In the genomic region with DNA sequence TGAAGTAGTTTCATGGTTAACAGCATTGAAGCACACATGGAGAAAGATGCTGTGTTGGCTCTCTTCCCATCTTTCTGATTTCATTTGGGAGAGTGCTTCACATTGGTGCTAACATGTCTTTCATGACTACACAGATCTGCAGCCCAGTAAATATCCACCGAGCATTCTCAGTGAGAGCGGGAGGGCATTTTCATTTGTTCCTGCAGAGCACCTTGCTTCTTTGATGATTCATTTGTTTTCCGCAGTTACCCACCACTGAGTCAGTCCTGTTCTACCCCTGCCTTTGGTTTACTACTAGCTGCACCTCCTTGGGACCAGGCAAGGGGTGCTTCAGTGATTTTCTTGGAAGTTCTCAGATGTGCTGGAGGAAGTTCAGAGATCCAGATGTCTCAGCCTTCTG, we compare ENCODE assay signal across 23 mouse cellular contexts. TPM values are rescaled to one million over a fixed set of nuclear protein-coding genes. Genes with fewer than 3 reads are reported as not detected.
DNase-seq lines count a peak whose midpoint lies in the region; ATAC-seq and TF ChIP-seq lines count a peak whose summit lies in the region.
"Had no signal": no experiment of that assay in that cellular context is flagged by ENCODE, and none has a peak within 500 bp of the region (broad histone marks: within the 10 kb centered on the region; RNA-seq: fewer than 3 reads in every experiment).

No protein-coding gene starts in this region.

- no peak for ATAC-seq in forebrain, postnatal 0 days
- ATAC-seq in forebrain, embryonic 13.5 days = no peak
- ATAC-seq in CD4-positive, CD25-positive, alpha-beta regulatory T cell, adult 4 months = peak; percentile 56
- ATAC-seq: forebrain, embryonic 15.5 days; hindbrain, postnatal 0 days; intestine, embryonic 15.5 days had no signal

- H3K4me1 ChIP-seq in forebrain, postnatal 0 days (ENCODE audit: insufficient read depth) = no peaks in the 10 kb centered on the region
- no peaks in the 10 kb centered on the region for H3K4me1 ChIP-seq in forebrain, embryonic 13.5 days
- H3K4me1 ChIP-seq in cortical plate, adult 2 months (ENCODE audit: control insufficient read depth, insufficient read depth, low read length) = peaks cover 12% of the 10 kb centered on the region
- H3K4me1 ChIP-seq: forebrain, embryonic 15.5 days; heart, embryonic 15.5 days; hindbrain, embryonic 13.5 days; intestine, embryonic 15.5 days had no signal

- TF ChIP-seq POLR2A in cortical plate, adult 2 months (IDR thresholded peaks at IDR 0.05; ENCODE audit: extremely low read depth, insufficient read depth, low read length) = no peak

- no peaks in the 10 kb centered on the region for H3K9me3 ChIP-seq in forebrain, postnatal 0 days (ENCODE audit: low read length)
- no peaks in the 10 kb centered on the region for H3K9me3 ChIP-seq in forebrain, embryonic 13.5 days (replicated peaks)
- H3K9me3 ChIP-seq: embryonic facial prominence, embryonic 10.5 days; forebrain, embryonic 10.5 days; forebrain, embryonic 15.5 days; heart, embryonic 15.5 days; hindbrain, embryonic 13.5 days; intestine, embryonic 15.5 days had no signal

- H3K27me3 ChIP-seq in forebrain, postnatal 0 days (ENCODE audit: insufficient read depth, low read length) = no peaks in the 10 kb centered on the region
- 0 out of 2 replicates have a peak, but pooled peaks cover 7% of the 10 kb centered on the region for H3K27me3 ChIP-seq in forebrain, embryonic 13.5 days
- H3K27me3 ChIP-seq: forebrain, embryonic 15.5 days; heart, embryonic 15.5 days had no signal

- H3K36me3 ChIP-seq in forebrain, postnatal 0 days (ENCODE audit: insufficient read depth) = no peaks in the 10 kb centered on the region
- no peaks in the 10 kb centered on the region for H3K36me3 ChIP-seq in forebrain, embryonic 13.5 days (ENCODE audit: poor library complexity, severe bottlenecking)
- H3K36me3 ChIP-seq: embryonic facial prominence, embryonic 10.5 days; forebrain, embryonic 10.5 days; forebrain, embryonic 15.5 days; G1E; heart, embryonic 15.5 days; intestine, embryonic 15.5 days had no signal

- H3K9ac ChIP-seq in forebrain, postnatal 0 days = no peak overlapping the region
- no peak overlapping the region for H3K9ac ChIP-seq in forebrain, embryonic 13.5 days
- H3K9ac ChIP-seq: forebrain, embryonic 15.5 days; heart, embryonic 15.5 days; hindbrain, embryonic 13.5 days; intestine, embryonic 15.5 days had no signal

- H3K4me3 ChIP-seq in forebrain, postnatal 0 days (ENCODE audit: low read depth, low read length) = no peak overlapping the region
- no peak overlapping the region for H3K4me3 ChIP-seq in forebrain, embryonic 13.5 days
- no peak overlapping the region for H3K4me3 ChIP-seq in cortical plate, adult 2 months (ENCODE audit: insufficient read depth, low read length)
- H3K4me3 ChIP-seq: embryonic facial prominence, embryonic 10.5 days; forebrain, embryonic 10.5 days; forebrain, embryonic 15.5 days; heart, adult 2 months; heart, embryonic 15.5 days; hindbrain, embryonic 13.5 days; intestine, embryonic 15.5 days had no signal

- TF ChIP-seq CTCF in forebrain, postnatal 0 days (IDR thresholded peaks at IDR 0.05; ENCODE audit: low read depth) = no peak
- TF ChIP-seq CTCF in cortical plate, adult 2 months (IDR thresholded peaks at IDR 0.05; ENCODE audit: extremely low read depth, insufficient read depth, low read length) = no peak

- H3K27ac ChIP-seq in forebrain, postnatal 0 days (ENCODE audit: low read depth, low read length) = no peak overlapping the region
- no peak overlapping the region for H3K27ac ChIP-seq in forebrain, embryonic 13.5 days
- peak overlapping the region; percentile 27; the same call in 1 of the 2 replicates for H3K27ac ChIP-seq in cortical plate, adult 2 months (ENCODE audit: insufficient read depth, low read length)
- H3K27ac ChIP-seq: embryonic facial prominence, embryonic 10.5 days; forebrain, embryonic 10.5 days; forebrain, embryonic 15.5 days; heart, adult 2 months; heart, embryonic 15.5 days; hindbrain, embryonic 13.5 days; hindbrain, postnatal 0 days; intestine, embryonic 15.5 days had no signal

- H3K4me2 ChIP-seq in forebrain, postnatal 0 days (ENCODE audit: low read depth) = no peak overlapping the region
- no peak overlapping the region for H3K4me2 ChIP-seq in forebrain, embryonic 13.5 days
- H3K4me2 ChIP-seq: forebrain, embryonic 15.5 days; heart, embryonic 11.5 days; heart, embryonic 15.5 days; hindbrain, embryonic 13.5 days; intestine, embryonic 15.5 days had no signal

- DNase-seq in cerebellum, adult 11 months = peak; percentile 10
- DNase-seq in cerebellum, postnatal 4 days (ENCODE audit: low spot score in 2 of 2) = no peak
- peak; percentile 41 for DNase-seq in forebrain, postnatal 0 days
- DNase-seq in lung, adult 18-20 months = no peak
- DNase-seq in frontal cortex, postnatal 25 days (ENCODE audit: low spot score in 2 of 2) = no peak
- DNase-seq: adrenal gland, postnatal 14 days; cerebellum, postnatal 14 days; gastrocnemius, postnatal 14 days; heart, adult 2 months; heart, postnatal 14 days; kidney, adult 18-20 months had no signal

- WGBS in forebrain, postnatal 0 days = 81% methylated on average over 3 of the region's 3 CpGs
- WGBS in forebrain, embryonic 13.5 days = 86% methylated on average over 3 of the region's 3 CpGs

RNA-seq across cellular contexts. Expression of a gene that starts 8.3 kb away (rescaled TPM):
- 182 and 207 TPM in 2 replicates for total RNA-seq in forebrain, postnatal 0 days (2014; rRNA removed)
- polyA plus RNA-seq in forebrain, postnatal 0 days (2015; fragmentation: Nextera tagmentation; extraction: Ambion mirVana) = 91.8 and 145 TPM in 2 replicates
- 22.7 and 27.4 TPM in 2 replicates for polyA plus RNA-seq in forebrain, embryonic 13.5 days (2015; fragmentation: Nextera tagmentation; extraction: Ambion mirVana)
- 10 to 100 TPM; 64.4 to 70.8 TPM for polyA plus RNA-seq in CD4-positive, CD25-positive, alpha-beta regulatory T cell, adult 4 months (2017; shearing (Covaris generic))
- 767 and 768 TPM in 2 replicates for polyA plus RNA-seq in cortical plate, adult 2 months (2012; rRNA removed)
- polyA plus RNA-seq: G1E had no signal

Comparison
In these comparisons a context has a peak if more than half of its experiments do, and no peak if none do; other contexts are left out.
1. DNase-seq: peak in cerebellum, adult 11 months (single experiment) and forebrain, postnatal 0 days (single experiment); none in cerebellum, postnatal 4 days (0 of 2), lung, adult 18-20 months (0 of 2) and frontal cortex, postnatal 25 days (0 of 2).